Mouse (Mus musculus): ENCODE measurements around the gene Abtb2. TPM values are rescaled to one million over a fixed set of nuclear protein-coding genes. Genes with fewer than 3 reads are reported as not detected.
"Not testable (repeated sequence)": the region's sequence is repeated elsewhere in the genome, so short reads cannot be mapped to it uniquely, and the experiment has no call there.

Abtb2 gene
- total RNA-seq (2021): 10 to 100 TPM; 21.1 to 27.6 TPM

GRCm38 (mm10) chr2:103565732-103566422 is at the start of gene Abtb2:
TSS of gene Abtb2 (plus strand) at chr2:103566310.
- intact Hi-C loops (cut with DNase I): loop anchor here (1.0 to 5.0 kb wide), 6 partner anchors 36 to 411 kb away; no protein-coding TSS in a partner anchor
- DNase-seq: peak; percentile 96

GRCm38 (mm10) chr2:103516472-103516871 is 49.6 kb upstream of the Abtb2 start:
- no peak for DNase-seq
- intact Hi-C loops (cut with DNase I): no loop called here

GRCm38 (mm10) chr2:103525596-103525995 is 40.5 kb upstream of the Abtb2 start:
- DNase-seq: no peak

GRCm38 (mm10) chr2:103547132-103547531 is 19.0 kb upstream of the Abtb2 start:
- intact Hi-C loops (cut with DNase I): loop anchor here (1.0 kb wide), 1 partner anchor 91 kb away; no protein-coding TSS in a partner anchor
- peak; percentile 72 to 82 for DNase-seq

More at GRCm38 (mm10) chr2:103525596-103525995, 40.5 kb upstream of the Abtb2 start:
- intact Hi-C loops (cut with DNase I): no loop called here

GRCm38 (mm10) chr2:103550301-103550700 is 15.8 kb upstream of the Abtb2 start:
- intact Hi-C loops (cut with DNase I): not testable (repeated sequence)
- DNase-seq: peak; percentile 45 to 51

GRCm38 (mm10) chr2:103554041-103554440 is 12.1 kb upstream of the Abtb2 start:
- intact Hi-C loops (cut with DNase I): no loop called here
- no peak for DNase-seq

GRCm38 (mm10) chr2:103556125-103556877 is 9.8 kb upstream of the Abtb2 start:
- intact Hi-C loops (cut with DNase I): loop anchor here (5.0 kb wide), 1 partner anchor 311 kb away; no protein-coding TSS in a partner anchor
- peak; percentile 29 to 48 for DNase-seq

GRCm38 (mm10) chr2:103560955-103561354 is 5.2 kb upstream of the Abtb2 start:
- intact Hi-C loops (cut with DNase I): no loop called here
- DNase-seq: no peak

- intact Hi-C loops (cut with DNase I): loop anchor here (1.0 to 5.0 kb wide), 6 partner anchors 38 to 413 kb away; no protein-coding TSS in a partner anchor
- DNase-seq: no peak
Observed at GRCm38 (mm10) chr2:103564427-103565023, 1.6 kb upstream of the Abtb2 start.

- intact Hi-C loops (cut with DNase I): loop anchor here (1.0 to 5.0 kb wide), 6 partner anchors 37 to 412 kb away; no protein-coding TSS in a partner anchor
- peak; percentile 47 to 48 for DNase-seq
Observed at GRCm38 (mm10) chr2:103565171-103565591, 929 bp upstream of the Abtb2 start.

GRCm38 (mm10) chr2:103566423-103566712 is 258 bp downstream of the Abtb2 start:
- DNase-seq: no peak
- intact Hi-C loops (cut with DNase I): loop anchor here (5.0 kb wide), 3 partner anchors 36 to 411 kb away; no protein-coding TSS in a partner anchor

GRCm38 (mm10) chr2:103566713-103567521 is 807 bp downstream of the Abtb2 start:
- peak; percentile 78 to 80 for DNase-seq
- intact Hi-C loops (cut with DNase I): loop anchor here (5.0 kb wide), 3 partner anchors 35 to 410 kb away; no protein-coding TSS in a partner anchor

GRCm38 (mm10) chr2:103568161-103568560 is 2.1 kb downstream of the Abtb2 start:
- DNase-seq: peak in 1 of 2 experiments; percentile 54
- intact Hi-C loops (cut with DNase I): loop anchor here (2.0 to 5.0 kb wide), 4 partner anchors 34 to 409 kb away; no protein-coding TSS in a partner anchor

- intact Hi-C loops (cut with DNase I): loop anchor here (2.0 to 5.0 kb wide), 4 partner anchors 33 to 408 kb away; no protein-coding TSS in a partner anchor
- peak in 1 of 2 experiments; percentile 44 for DNase-seq
Observed at GRCm38 (mm10) chr2:103569716-103570115, 3.6 kb downstream of the Abtb2 start.

- intact Hi-C loops (cut with DNase I): no loop called here
- DNase-seq: no peak
Observed at GRCm38 (mm10) chr2:103572354-103572753, 6.2 kb downstream of the Abtb2 start.

GRCm38 (mm10) chr2:103576371-103576770 is 10.3 kb downstream of the Abtb2 start:
- intact Hi-C loops (cut with DNase I): loop anchor here (5.0 kb wide), 1 partner anchor 111 kb away; no protein-coding TSS in a partner anchor
- DNase-seq: no peak

- peak; percentile 79 to 87 for DNase-seq
- intact Hi-C loops (cut with DNase I): loop anchor here (5.0 kb wide), 1 partner anchor 109 kb away; no protein-coding TSS in a partner anchor
Observed at GRCm38 (mm10) chr2:103577752-103578662, 11.9 kb downstream of the Abtb2 start.

GRCm38 (mm10) chr2:103578663-103579213 is 12.6 kb downstream of the Abtb2 start:
- intact Hi-C loops (cut with DNase I): loop anchor here (5.0 kb wide), 1 partner anchor 109 kb away; no protein-coding TSS in a partner anchor
- DNase-seq: peak in 1 of 2 experiments; percentile 0

All from heart, postnatal 10 days (tissue).